Mouse (Mus musculus) kidney, postnatal 36 days (tissue): ENCODE data around the gene Hint2.

Experiments
- DNase-seq, 2 experiments: peaks; one replicate each; pipeline ENCODE4 v3.0.0; 2021 to 2022; ENCODE audit warnings: mixed read lengths in 2 of 2

The Hint2 gene

GRCm38 (mm10) chr4:43653161-43654015, 2.9 kb downstream of the Hint2 start, which contains the start of gene Spag8:
TSS of gene Spag8 (minus strand) at chr4:43653594.
- DNase-seq, result peak in 1 of 2 experiments; percentile 65

DNA sequence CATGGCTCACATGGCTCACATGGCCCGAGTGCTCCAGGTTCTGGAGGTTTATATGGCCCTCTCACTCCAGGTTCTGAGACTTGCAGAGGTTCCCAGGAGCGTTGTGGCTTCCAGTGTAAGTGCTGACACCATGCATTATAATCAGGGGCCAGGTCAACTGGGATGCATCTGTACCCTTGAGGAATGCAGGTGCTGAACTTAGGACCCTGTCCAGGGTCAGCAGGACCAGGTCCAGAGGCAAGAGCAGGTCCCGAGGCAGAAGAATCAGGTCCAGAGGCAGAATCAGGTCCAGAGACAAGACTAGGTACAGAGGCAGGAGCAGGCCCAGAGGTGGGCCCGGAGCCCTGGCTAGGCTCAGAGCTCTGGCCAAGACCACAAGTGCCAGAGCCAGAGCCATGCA, 3.5 kb downstream of the Hint2 start:
- DNase-seq, result peak; percentile 71 to 81

GRCm38 (mm10) chr4:43649783-43650182, 6.5 kb downstream of the Hint2 start:
- DNase-seq, result no peak

DNA sequence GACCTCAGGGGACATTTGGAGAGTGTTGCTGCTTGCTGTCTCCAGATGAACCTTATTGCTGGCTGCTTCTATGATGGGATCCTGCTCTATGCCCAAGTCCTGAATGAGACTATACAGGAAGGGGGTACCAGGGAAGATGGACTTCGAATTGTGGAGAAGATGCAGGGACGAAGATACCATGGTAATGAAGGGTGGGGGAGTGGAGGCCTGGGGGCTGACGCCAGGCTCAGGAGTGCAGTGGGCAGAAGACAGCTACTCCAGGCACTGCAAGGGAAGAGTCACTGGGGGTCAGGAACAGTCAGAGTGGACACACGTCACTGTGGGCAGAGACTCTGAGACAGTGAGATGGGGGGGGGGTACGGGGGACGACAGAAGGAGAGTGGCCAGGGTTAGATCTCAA, 15.8 kb downstream of the Hint2 start:
- no peak for DNase-seq

DNA sequence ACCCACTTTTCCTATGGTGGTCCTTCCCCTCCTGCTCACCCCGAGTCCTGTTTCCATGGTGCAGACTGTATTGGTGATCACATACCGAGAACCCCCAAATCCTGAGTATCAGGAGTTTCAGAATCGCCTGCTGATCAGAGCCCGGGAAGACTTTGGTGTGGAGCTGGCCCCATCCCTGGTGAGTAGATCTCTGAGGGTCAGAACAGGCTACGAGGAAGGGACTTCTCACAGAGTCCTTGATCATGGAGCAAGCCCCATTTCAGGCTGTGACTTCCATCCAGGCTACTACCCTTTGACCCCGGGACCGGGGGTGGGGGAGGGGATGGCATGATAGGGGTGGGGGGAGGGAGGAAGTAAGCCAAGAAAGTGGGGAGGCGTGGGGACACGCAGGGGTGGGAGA, 16.2 kb downstream of the Hint2 start:
- DNase-seq, result no peak

GRCm38 (mm10) chr4:43636751-43637150, 19.5 kb downstream of the Hint2 start:
- no peak for DNase-seq

DNA sequence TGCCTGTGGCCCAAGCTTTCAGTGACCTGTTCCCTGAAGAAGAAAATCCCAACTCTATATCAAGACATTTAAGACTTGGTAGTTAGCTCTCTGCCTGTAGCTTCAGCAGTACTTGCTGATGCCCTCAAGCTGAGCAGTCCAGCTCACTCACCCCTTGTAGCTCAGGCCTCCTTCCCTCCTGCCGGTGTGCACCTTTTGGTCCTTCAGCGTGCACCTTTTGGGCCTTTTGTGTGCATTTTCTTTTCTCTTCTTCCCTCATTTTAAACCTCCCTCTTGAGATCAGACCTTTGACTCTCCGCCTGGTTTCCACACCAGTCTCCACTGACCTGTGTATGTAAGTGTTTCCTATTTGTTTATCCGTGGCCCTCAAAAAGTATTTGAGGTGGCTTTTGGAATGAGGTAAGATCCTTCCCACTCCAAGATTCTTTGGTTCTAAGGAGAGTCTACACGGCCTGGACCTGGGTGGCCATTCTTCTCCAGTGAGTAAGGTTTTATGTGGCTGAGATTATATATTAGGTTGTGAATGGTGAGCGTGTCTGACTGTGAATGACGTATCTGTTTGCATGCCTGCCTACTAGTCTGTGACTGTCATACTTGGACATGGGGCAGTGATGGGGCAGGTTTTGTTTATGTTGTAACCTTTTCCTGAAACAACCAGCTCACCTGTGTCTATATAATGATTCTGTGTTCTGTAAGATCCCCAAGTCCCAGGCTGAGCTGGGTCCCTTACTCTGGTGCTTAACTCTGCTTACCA, 21.5 kb downstream of the Hint2 start:
- no peak for DNase-seq

DNA sequence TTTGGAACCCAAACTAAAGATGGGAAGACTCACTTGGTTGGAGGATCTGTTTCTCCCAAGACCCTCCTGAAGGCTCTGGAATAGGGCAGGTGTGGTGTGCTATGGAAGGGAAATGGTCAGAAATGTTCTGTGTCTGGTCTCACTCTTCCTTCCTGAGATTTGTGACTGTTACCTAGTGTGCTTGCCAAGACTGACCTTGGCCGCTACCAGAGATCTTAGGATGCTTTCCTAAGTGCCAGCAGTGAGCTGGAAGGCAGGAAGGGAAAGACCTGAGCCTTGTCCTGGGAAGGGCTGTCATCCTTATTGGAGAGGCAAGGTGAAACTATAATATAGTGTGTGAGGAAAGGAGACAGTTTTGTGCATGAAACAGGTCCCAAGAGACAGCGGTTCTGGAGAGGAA, 22.5 kb downstream of the Hint2 start:
- no peak for DNase-seq

GRCm38 (mm10) chr4:43633296-43633695, 23.0 kb downstream of the Hint2 start:
- no peak for DNase-seq

DNA sequence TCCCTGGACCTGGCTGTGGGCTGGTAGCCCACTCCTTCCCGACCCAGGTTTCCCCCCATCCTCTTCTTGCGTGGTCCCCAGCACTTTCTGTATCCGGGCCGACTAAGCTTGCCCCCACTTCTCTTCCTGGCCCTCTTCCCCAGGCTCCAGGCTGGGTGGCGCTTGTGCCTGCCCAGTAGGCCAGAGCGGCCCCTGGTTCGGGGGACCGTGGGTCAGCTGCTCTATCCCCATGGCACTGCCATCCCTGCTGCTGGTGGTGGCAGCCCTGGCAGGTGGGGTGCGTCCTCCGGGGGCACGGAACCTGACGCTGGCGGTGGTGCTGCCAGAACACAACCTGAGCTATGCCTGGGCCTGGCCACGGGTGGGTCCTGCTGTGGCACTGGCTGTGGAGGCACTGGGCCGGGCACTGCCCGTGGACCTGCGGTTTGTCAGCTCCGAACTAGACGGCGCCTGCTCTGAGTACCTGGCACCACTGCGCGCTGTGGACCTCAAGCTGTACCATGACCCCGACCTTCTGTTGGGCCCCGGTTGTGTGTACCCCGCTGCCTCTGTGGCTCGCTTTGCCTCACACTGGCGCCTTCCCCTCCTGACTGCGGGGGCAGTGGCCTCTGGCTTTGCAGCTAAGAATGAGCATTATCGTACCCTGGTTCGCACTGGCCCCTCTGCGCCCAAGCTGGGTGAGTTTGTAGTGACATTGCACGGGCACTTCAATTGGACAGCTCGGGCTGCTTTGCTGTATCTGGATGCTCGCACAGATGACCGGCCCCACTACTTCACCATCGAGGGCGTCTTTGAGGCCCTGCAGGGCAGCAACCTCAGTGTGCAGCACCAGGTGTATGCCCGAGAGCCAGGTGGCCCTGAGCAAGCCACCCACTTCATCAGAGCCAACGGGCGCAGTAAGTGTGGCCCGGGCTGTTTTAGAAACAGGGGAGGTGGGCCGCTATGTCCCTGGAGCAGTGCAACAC, 24.0 kb downstream of the Hint2 start:
- DNase-seq, result peak; percentile 30 to 45

GRCm38 (mm10) chr4:43631046-43631955, 25.0 kb downstream of the Hint2 start, which contains the start of gene Npr2:
TSS of gene Npr2 (plus strand) at chr4:43631935.
- peak; percentile 47 to 77 for DNase-seq

DNA sequence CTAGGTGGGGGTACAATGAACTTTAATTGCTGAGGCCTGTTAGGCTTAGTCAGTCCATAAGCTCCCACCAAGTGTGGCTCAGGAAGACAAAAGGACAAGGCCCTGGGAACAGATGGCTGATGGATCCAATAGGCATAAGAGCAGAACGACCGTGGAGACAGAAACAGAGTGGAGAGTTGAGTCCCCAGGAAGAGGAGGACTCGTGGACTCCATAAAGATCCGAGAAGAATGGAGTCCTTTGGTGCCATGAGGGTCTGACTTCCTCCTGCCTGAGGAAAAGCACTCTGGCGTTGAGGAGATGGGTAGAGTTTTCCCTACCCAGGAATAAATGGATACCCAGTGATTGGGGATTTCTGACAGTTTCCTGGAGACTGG, 25.6 kb downstream of the Hint2 start:
- DNase-seq, result no peak

DNA sequence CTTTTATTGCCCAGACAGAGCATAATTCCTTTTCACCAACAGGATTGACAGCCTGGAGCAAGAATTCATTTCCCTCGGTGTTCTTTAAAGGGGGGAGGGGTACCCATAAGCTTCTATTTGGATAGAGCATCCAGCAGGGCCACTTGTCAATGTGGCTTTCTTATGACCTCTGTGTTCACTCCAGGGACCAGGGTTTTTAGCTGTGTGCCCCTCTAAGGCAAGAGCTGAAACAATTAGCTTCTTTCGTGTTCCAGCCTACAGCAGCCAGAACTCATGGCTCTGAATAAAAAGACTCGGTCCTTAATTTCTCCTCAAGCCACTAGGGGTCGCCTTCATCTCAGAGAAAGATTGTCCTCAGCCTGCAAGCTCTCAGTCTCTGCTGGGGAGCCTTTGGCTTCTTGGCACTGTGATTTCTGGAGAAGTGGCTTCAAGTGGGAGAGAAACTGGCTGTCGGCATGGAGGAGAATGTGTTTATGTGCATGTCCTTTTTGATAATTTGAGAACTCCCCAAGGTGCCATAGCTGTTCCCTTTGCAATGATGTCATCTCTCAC, 26.2 kb downstream of the Hint2 start:
- peak; percentile 89 to 90 for DNase-seq

DNA sequence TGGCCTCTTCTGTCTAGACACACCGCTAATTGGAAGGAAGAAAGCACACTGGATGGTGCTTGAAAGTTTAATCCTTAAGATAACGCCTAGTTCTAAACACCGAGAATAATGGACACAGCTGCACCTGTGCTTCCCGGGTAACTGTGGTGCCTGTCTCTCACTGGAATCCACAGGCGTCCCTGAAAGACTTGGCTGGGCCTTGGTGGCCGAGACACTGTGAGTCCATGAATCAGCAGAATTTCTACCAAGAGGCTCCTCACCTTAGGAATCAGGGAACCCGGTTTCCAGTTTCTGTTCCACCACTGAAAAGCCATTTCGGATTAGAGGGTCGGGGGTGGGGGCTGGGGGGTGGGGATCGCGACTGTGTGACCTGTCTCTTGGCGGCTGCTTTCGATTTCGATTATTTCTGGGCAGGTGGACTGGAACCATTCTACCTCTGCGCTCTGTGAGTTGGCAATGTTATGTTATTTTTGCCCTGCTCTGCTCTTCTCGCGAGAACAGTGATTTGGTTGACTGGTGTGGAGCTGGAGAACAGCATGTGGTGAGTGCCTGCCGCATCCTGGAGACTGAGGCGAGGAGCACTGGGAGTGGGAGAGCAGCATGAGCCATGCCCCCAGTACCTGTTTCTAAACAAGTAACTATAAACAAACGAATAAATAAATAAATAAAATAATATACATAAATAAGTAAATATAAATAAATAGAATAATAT, 27.0 kb downstream of the Hint2 start:
- DNase-seq, result no peak

DNA sequence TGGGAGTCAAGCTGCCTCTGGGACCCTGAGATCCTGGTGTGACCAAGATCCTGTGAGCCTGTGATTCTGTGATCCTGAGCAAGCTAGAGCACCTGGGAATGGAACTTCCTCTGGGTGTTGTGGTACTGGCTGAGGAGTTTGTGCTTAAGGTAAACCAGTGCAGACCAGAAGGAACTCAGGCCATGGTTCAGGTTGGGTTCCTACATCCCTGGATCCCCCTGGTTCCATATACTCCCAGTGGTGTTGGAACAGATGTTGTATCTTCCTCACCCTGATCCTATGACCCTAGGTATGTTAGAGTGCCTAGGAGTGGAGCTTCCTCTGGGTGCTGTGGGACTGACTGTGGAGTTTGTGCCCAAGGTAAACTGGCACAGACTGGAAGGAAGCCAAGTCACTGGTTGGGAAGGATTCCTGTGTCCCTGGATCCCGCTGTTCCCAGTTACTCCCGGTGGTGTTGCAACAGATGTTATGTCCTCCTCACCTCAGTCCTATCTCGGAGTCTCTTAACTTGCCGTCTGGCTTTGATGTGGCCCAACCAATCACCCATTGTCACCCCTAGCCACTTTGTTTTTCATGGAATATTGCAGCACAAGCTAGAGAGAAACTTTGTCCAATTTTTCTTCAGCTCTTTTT, 36.0 kb downstream of the Hint2 start:
- no peak for DNase-seq

GRCm38 (mm10) chr4:43613060-43613730, 43.1 kb downstream of the Hint2 start:
- DNase-seq, result peak in 1 of 2 experiments; percentile 32

DNA sequence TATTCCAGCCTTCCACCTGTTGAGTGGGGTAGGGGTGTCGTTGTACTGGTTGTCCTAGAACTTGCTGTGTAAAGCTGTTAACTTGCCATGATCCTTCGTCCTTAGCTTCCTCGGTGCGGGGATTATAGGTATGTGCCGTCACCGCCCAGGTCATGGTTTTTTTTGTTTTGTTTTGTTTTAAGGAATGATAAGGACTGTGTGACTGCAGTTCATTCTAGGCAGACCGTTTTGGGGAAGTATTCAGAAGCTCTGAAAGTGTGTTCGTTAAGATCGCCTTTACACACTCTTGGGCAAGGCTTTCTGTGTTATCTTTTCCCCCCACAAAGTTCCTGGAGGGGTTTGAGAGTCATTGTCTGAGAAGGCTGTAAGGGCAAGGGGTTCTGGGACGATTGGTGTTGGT, 43.7 kb downstream of the Hint2 start:
- no peak for DNase-seq

DNA sequence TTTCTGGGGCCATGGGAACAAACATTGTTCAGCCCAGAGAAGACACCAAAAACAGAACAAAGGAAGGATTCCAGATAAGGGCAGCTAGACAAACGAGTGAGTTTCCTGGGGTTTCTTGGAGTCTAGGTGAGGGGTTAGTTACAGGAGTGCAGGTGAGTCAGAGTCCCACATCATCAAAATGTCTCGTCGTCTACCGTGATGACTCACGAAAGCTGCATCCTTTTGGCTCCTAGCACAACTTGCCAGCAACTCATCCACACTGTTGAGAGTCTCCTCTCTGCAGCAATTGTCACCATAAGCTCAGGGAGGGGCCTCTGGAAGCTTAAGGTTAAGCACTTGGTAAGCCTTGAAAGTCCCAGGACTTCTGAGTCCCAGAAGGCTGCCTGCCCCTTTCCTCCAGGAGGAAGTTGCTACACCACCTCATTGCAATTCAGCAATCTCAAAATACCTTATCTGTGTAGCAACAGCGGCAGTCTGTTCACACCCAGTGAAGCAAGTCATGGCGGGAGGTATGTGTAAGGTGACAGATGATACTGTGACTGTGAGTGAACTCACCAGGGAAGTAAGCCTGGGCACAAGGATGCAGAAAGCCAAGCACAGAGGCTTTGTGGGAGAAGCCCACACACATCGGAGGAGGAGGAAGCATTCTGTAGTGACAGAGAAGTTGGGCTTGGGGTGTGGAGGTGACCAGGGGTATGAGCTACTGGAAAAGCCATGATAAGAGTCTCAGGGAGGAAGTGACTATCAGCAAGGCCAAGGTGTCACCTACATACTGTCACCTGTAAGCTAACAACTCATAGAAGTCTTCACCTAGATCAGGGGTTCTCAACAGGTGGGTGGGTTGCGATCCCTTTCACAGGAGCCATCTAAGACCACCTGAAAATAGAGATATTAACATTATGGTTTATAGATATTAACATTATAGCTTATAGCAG, 51.2 kb downstream of the Hint2 start:
- DNase-seq, result no peak
